Mouse (Mus musculus): ENCODE results near the gene Uqcr11. TPM values are rescaled to one million over a fixed set of nuclear protein-coding genes. Genes with fewer than 3 reads are reported as not detected.

Uqcr11 gene
- polyA plus RNA-seq, 1 experiment from 2014 or later, result 593 TPM

DNA sequence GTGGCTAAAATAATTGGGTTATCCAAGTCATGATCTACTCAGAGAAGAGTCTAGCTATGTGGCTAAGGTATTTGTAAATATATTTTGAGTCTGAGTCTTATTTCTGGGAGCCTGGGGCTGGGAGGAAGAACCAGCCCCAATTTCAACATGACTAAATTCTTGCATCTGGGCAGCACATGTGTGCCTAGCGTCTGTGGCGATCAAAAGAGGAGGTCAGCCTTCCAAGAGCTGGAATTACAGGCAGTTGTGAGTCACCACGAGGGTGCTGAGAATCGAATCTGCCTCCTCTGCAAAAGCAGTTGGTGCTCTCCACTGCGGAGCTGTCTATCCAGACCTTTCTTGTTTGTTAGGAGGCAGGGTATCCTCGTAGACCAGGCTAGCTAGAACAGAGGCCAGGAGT, 40.9 kb downstream of the Uqcr11 start:
- 72% methylated on average over 6 of the region's 6 CpGs for WGBS
- H3K27me3 ChIP-seq, result peaks cover 31% of the 10 kb centered on the region
- H3K9ac ChIP-seq, result no peak overlapping the region
- no peak overlapping the region for H3K4me3 ChIP-seq
- no peak for ATAC-seq
- H3K4me1 ChIP-seq, result peaks cover 5% of the 10 kb centered on the region; the same call in 1 of the 2 replicates
- H3K4me2 ChIP-seq, result no peak overlapping the region
- no peaks in the 10 kb centered on the region for H3K9me3 ChIP-seq (replicated peaks)
- no peaks in the 10 kb centered on the region for H3K36me3 ChIP-seq (ENCODE audit: poor library complexity, severe bottlenecking)
- no peak overlapping the region for H3K27ac ChIP-seq

DNA sequence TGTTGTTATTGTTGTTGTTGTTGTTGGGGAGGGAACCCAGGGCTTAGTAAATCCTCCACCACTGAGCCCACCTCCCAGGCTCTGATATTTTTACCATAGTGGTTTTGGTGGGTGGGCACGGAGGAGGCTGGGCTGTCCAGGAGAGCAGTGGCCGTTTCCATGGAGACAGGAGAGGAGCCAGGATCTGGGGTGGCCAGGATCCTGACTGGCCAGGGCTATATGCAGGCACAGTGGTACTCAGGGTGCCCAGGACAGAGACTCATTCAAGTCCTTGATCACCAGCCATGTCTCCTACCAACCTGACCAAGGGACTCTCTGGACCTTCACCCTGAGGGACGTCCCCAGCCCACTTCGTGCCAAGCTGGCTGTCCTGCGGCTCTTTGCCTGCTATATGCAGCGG, 42.9 kb downstream of the Uqcr11 start:
- H3K9ac ChIP-seq, result no peak overlapping the region
- peaks cover 5% of the 10 kb centered on the region; the same call in 1 of the 2 replicates for H3K4me1 ChIP-seq
- H3K27me3 ChIP-seq, result peaks cover 50% of the 10 kb centered on the region
- no peak overlapping the region for H3K4me3 ChIP-seq
- no peak for ATAC-seq
- no peak overlapping the region for H3K27ac ChIP-seq
- 33% methylated on average over 6 of the region's 6 CpGs for WGBS
- H3K36me3 ChIP-seq (ENCODE audit: poor library complexity, severe bottlenecking), result no peaks in the 10 kb centered on the region
- H3K9me3 ChIP-seq (replicated peaks), result no peaks in the 10 kb centered on the region
- no peak overlapping the region for H3K4me2 ChIP-seq

DNA sequence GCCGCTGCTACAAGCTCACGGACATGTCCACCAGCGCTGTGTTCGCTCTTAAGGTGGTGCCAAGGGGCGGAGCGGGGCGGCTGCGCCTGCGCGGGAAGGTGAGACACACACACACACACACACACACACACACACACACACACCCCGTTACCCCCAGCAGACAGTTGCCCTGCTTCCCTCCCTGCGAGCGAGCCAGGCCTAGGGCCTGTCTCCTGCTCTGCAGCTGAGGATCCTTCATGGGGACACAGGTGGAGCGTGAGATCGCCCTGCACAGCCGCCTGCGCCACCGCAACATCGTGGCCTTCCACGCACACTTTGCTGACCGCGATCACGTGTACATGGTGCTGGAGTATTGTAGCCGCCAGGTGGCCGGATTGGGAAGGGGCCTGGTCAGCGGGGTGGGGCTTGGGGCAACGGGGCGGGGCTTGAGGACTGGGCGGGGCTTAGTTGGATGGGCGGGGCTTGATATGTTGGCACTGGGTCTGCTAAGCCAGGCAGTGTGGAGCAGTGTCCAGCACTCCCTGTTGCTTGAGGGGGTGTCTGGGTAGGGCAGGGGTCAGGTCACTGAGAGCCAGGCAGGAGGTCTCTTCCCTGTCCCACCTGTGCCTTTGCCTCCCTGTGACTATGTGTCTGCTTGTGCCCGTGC, 48.5 kb downstream of the Uqcr11 start:
- Histone ChIP-seq H3K36me3 (ENCODE audit: poor library complexity, severe bottlenecking) (no peaks in the 10 kb centered on the region), H3K4me2 (peak overlapping the region; percentile 51), H3K27ac (no peak overlapping the region), H3K9ac (peak overlapping the region; percentile 30; the same call in 1 of the 2 replicates), H3K4me3 (peak overlapping the region; percentile 25), H3K9me3 (replicated peaks) (no peaks in the 10 kb centered on the region), H3K27me3 (peaks cover 82% of the 10 kb centered on the region), H3K4me1 (peaks cover 27% of the 10 kb centered on the region)
- WGBS, result 6% methylated on average over 28 of the region's 31 CpGs
- ATAC-seq, result 0 out of 2 replicates have a peak, but pooled peaks have one; percentile 19

DNA sequence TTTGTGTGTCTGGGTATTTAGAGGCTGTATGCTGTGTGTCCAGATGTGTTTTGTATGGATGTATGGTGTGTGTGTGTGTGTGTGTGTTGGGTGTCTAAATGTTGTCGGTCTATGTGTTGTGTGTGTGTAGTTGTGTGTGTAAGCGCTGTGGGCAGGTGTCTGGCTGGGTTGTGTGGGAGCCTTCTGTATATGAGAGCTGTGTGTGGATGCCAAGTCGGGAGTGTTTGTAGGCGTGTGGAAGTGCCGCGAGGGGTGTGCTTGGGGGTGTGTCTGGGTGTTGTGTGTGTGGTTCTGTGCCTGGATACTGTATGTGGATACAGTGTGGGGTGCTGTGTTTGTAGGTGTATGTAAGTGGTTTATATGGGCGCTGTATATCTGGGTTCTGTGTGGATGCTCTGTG, 49.3 kb downstream of the Uqcr11 start:
- ATAC-seq, result no peak
- WGBS, result 36% methylated on average over 7 of the region's 7 CpGs
- H3K4me1 ChIP-seq, result peaks cover 27% of the 10 kb centered on the region
- peaks cover 85% of the 10 kb centered on the region for H3K27me3 ChIP-seq
- H3K9me3 ChIP-seq (replicated peaks), result no peaks in the 10 kb centered on the region
- no peaks in the 10 kb centered on the region for H3K36me3 ChIP-seq (ENCODE audit: poor library complexity, severe bottlenecking)
- no peak overlapping the region for H3K4me3 ChIP-seq
- no peak overlapping the region for H3K27ac ChIP-seq
- H3K4me2 ChIP-seq, result peak overlapping the region; percentile 51; the same call in 1 of the 2 replicates
- H3K9ac ChIP-seq, result no peak overlapping the region

DNA sequence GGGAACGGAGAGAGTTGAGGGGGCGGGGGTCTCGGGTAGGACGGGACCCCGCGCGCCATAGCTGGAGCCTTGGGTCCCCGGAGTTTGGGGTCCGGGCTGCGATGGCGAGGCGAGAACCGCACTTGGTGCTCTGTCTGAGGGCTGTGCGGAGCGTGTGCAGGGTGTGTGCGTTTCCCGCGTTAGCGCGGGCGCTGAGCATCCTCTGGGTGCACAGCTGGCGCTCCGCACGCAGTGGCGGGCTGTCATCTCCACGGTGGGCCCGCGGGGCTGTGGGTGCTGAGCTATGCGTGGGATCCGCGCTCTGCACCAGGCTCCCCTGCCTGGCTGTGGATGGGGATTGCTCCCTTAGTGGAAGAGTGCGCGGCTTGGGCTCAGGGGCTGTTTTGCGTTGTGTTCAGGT, 49.9 kb downstream of the Uqcr11 start:
- ATAC-seq, result 0 out of 2 replicates have a peak, but pooled peaks have one; percentile 37
- whole genome bisulfite sequencing, result 2% methylated on average over 34 of the region's 34 CpGs
- no peaks in the 10 kb centered on the region for H3K9me3 ChIP-seq (replicated peaks)

DNA sequence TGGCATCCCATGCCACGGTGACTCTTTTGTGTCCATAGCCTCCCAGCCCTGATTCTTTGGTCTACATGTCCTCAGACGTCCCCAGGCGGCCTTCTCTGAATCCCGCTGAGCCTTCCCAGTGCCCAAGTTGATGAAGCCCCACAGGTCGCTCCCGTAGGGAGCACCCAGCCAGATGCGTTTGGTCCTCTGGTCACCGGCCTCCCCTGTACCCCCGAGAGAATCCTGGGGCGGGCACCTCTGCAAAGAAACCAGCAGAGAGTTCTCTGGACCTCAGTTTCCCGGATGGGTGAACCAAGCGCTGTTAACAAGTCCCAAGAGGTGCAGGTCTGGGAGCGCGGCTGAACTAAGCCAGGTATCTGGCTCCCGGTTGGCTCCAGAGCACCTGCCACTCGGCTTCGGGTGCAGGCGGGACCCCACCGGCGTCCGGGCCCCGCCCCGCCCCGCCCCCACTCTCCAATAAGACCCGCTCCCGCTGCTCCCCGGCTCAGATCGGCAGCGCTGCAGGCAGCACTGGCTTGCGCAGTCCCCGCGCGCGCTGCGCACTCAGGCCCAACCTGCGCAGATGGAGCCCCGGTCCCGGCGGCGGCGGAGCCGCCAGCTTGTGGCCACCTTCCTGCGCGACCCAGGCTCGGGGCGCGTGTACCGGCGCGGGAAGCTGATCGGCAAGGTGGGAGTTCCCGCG, 50.5 kb downstream of the Uqcr11 start, which contains the start of gene Plk5:
Plk5 (plus strand) TSS at position 459 of the 682 bp plus-strand sequence.
- Histone ChIP-seq H3K36me3 (ENCODE audit: poor library complexity, severe bottlenecking) (no peaks in the 10 kb centered on the region), H3K9me3 (replicated peaks) (no peaks in the 10 kb centered on the region), H3K4me3 (peak within 1 kb of the TSS; percentile 32), H3K27me3 (peaks cover 97% of the 10 kb centered on the region), H3K4me2 (peak within 1 kb of the TSS; percentile 60), H3K9ac (peak within 1 kb of the TSS; percentile 21; the same call in 1 of the 2 replicates), H3K4me1 (peaks cover 27% of the 10 kb centered on the region), H3K27ac (no peak within 1 kb of the TSS)
- 1% methylated on average over 45 of the region's 53 CpGs for WGBS
- 0 out of 2 replicates have a peak, but pooled peaks have one; percentile 61 for ATAC-seq

More for the DNA sequence above, 49.9 kb downstream of the Uqcr11 start:
- H3K4me3 ChIP-seq, result peak overlapping the region; percentile 32
- H3K4me1 ChIP-seq, result peaks cover 27% of the 10 kb centered on the region
- H3K27ac ChIP-seq, result no peak overlapping the region
- H3K9ac ChIP-seq, result 0 out of 2 replicates have a peak overlapping the region, but pooled peaks have one; percentile 21
- H3K36me3 ChIP-seq (ENCODE audit: poor library complexity, severe bottlenecking), result no peaks in the 10 kb centered on the region
- peak overlapping the region; percentile 60 for H3K4me2 ChIP-seq
- peaks cover 91% of the 10 kb centered on the region for H3K27me3 ChIP-seq

DNA sequence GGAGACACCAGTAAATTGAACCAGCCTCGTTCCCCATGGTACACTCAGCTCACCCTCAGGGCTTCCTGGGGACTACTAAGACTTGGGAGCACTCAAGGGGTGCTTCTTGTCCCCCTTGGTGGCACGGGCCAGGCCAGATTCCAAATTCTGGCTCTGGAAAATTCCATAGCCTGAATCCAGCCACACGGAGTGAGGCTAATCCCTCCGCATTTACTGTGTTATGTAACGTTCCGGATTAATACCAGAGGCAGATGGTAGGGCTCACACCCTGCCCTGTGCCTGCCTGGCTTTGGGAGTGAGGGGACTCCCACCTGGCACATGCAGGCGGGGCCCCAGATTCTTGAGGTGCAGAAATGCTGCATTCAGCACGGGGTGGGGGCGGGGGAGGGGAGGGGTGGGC, 51.2 kb downstream of the Uqcr11 start:
- ATAC-seq, result no peak
- H3K9ac ChIP-seq, result no peak overlapping the region
- H3K4me2 ChIP-seq, result no peak overlapping the region
- H3K4me3 ChIP-seq, result 0 out of 2 replicates have a peak overlapping the region, but pooled peaks have one; percentile 32
- peaks cover 98% of the 10 kb centered on the region for H3K27me3 ChIP-seq
- H3K27ac ChIP-seq, result no peak overlapping the region
- peaks cover 27% of the 10 kb centered on the region for H3K4me1 ChIP-seq
- H3K9me3 ChIP-seq (replicated peaks), result no peaks in the 10 kb centered on the region
- 4% methylated on average over 8 of the region's 9 CpGs for WGBS
- H3K36me3 ChIP-seq (ENCODE audit: poor library complexity, severe bottlenecking), result no peaks in the 10 kb centered on the region

Small RNA genes lying within 50 kb of the gene (microRNA-seq; reads per million reads assigned to microRNA genes)
- not detected for gene Gm22721

Other genes starting within 250 kb of the Uqcr11 start
- gene Cirbp, start 240.8 kb downstream of the Uqcr11 start, polyA plus RNA-seq (2015; fragmentation: Nextera tagmentation; extraction: Ambion mirVana), result 274 and 308 TPM in 2 replicates
- gene 1600002K03Rik, start 233.9 kb downstream of the Uqcr11 start, polyA plus RNA-seq (2015; fragmentation: Nextera tagmentation; extraction: Ambion mirVana), result 12.2 and 12.6 TPM in 2 replicates
- 17.7 and 19.5 TPM in 2 replicates for gene Efna2, start 227.3 kb downstream of the Uqcr11 start, polyA plus RNA-seq (2015; fragmentation: Nextera tagmentation; extraction: Ambion mirVana)
- 62.1 and 64.7 TPM in 2 replicates for gene Mum1, start 180.4 kb downstream of the Uqcr11 start, polyA plus RNA-seq (2015; fragmentation: Nextera tagmentation; extraction: Ambion mirVana)
- 267 and 274 TPM in 2 replicates for gene Ndufs7, start 157.7 kb downstream of the Uqcr11 start, polyA plus RNA-seq (2015; fragmentation: Nextera tagmentation; extraction: Ambion mirVana)
- 18.2 and 18.3 TPM in 2 replicates for gene Gamt, start 145.8 kb downstream of the Uqcr11 start, polyA plus RNA-seq (2015; fragmentation: Nextera tagmentation; extraction: Ambion mirVana)
- gene Dazap1, start 145.3 kb downstream of the Uqcr11 start, polyA plus RNA-seq (2015; fragmentation: Nextera tagmentation; extraction: Ambion mirVana), result 61.7 and 64.9 TPM in 2 replicates
- gene Rps15, start 114.4 kb downstream of the Uqcr11 start, polyA plus RNA-seq (2015; fragmentation: Nextera tagmentation; extraction: Ambion mirVana), result 805 and 828 TPM in 2 replicates
- gene Apc2, start 110.9 kb downstream of the Uqcr11 start, polyA plus RNA-seq (2015; fragmentation: Nextera tagmentation; extraction: Ambion mirVana), result 129 and 140 TPM in 2 replicates
- gene 2310011J03Rik, start 86.3 kb downstream of the Uqcr11 start, polyA plus RNA-seq (2015; fragmentation: Nextera tagmentation; extraction: Ambion mirVana), result 42.7 and 43.3 TPM in 2 replicates
- gene Pcsk4, start 77.3 kb downstream of the Uqcr11 start, polyA plus RNA-seq (2015; fragmentation: Nextera tagmentation; extraction: Ambion mirVana), result 2.9 and 3.0 TPM in 2 replicates
- 2.0 and 3.0 TPM in 2 replicates for gene Reep6, start 76.9 kb downstream of the Uqcr11 start, polyA plus RNA-seq (2015; fragmentation: Nextera tagmentation; extraction: Ambion mirVana)
- 0.18 and 0.21 TPM in 2 replicates for gene Adamtsl5, start 58.4 kb downstream of the Uqcr11 start, polyA plus RNA-seq (2015; fragmentation: Nextera tagmentation; extraction: Ambion mirVana)
- gene Plk5, start 50.4 kb downstream of the Uqcr11 start, polyA plus RNA-seq (2015; fragmentation: Nextera tagmentation; extraction: Ambion mirVana), result 0.40 and 0.64 TPM in 2 replicates
- 15.5 and 16.6 TPM in 2 replicates for gene Mex3d, start 19.2 kb downstream of the Uqcr11 start, polyA plus RNA-seq (2015; fragmentation: Nextera tagmentation; extraction: Ambion mirVana)
- gene Mbd3, start 7.3 kb downstream of the Uqcr11 start, polyA plus RNA-seq (2015; fragmentation: Nextera tagmentation; extraction: Ambion mirVana), result 304 and 319 TPM in 2 replicates
- 112 and 119 TPM in 2 replicates for gene Tcf3, start 26.8 kb upstream of the Uqcr11 start, polyA plus RNA-seq (2015; fragmentation: Nextera tagmentation; extraction: Ambion mirVana)
- 0.35 and 0.57 TPM in 2 replicates for gene Onecut3, start 88.0 kb upstream of the Uqcr11 start, polyA plus RNA-seq (2015; fragmentation: Nextera tagmentation; extraction: Ambion mirVana)
- gene Atp8b3, start 132.3 kb upstream of the Uqcr11 start, polyA plus RNA-seq (2015; fragmentation: Nextera tagmentation; extraction: Ambion mirVana), result 0.33 and 0.36 TPM in 2 replicates
- gene Rexo1, start 154.7 kb upstream of the Uqcr11 start, polyA plus RNA-seq (2015; fragmentation: Nextera tagmentation; extraction: Ambion mirVana), result 27.5 and 30.8 TPM in 2 replicates
- 6.6 and 7.5 TPM in 2 replicates for gene Klf16, start 170.5 kb upstream of the Uqcr11 start, polyA plus RNA-seq (2015; fragmentation: Nextera tagmentation; extraction: Ambion mirVana)
- gene Abhd17a, start 183.5 kb upstream of the Uqcr11 start, polyA plus RNA-seq (2015; fragmentation: Nextera tagmentation; extraction: Ambion mirVana), result 72.3 and 74.9 TPM in 2 replicates
- 56.7 and 69.6 TPM in 2 replicates for gene Scamp4, start 196.0 kb upstream of the Uqcr11 start, polyA plus RNA-seq (2015; fragmentation: Nextera tagmentation; extraction: Ambion mirVana)
- 4.8 and 6.7 TPM in 2 replicates for gene Adat3, start 196.1 kb upstream of the Uqcr11 start, polyA plus RNA-seq (2015; fragmentation: Nextera tagmentation; extraction: Ambion mirVana)
- gene Gm49322, start 199.2 kb upstream of the Uqcr11 start, polyA plus RNA-seq (2015; fragmentation: Nextera tagmentation; extraction: Ambion mirVana), result 4.0 and 4.4 TPM in 2 replicates
- 55.0 and 73.2 TPM in 2 replicates for gene Csnk1g2, start 216.0 kb upstream of the Uqcr11 start, polyA plus RNA-seq (2015; fragmentation: Nextera tagmentation; extraction: Ambion mirVana)

Data from forebrain, embryonic 13.5 days (tissue).